Mouse (Mus musculus): ENCODE data around the gene Dhx30.

Dhx30 gene

GRCm38 (mm10) chr9:110093303-110093702 lies 24.3 kb downstream of the Dhx30 start:
- DNase-seq: no peak

- no peak for DNase-seq
Observed at GRCm38 (mm10) chr9:110085693-110086092, 31.9 kb downstream of the Dhx30 start.

GRCm38 (mm10) chr9:110084201-110084964 lies 33.2 kb downstream of the Dhx30 start:
- peak; percentile 97 for DNase-seq

DNA sequence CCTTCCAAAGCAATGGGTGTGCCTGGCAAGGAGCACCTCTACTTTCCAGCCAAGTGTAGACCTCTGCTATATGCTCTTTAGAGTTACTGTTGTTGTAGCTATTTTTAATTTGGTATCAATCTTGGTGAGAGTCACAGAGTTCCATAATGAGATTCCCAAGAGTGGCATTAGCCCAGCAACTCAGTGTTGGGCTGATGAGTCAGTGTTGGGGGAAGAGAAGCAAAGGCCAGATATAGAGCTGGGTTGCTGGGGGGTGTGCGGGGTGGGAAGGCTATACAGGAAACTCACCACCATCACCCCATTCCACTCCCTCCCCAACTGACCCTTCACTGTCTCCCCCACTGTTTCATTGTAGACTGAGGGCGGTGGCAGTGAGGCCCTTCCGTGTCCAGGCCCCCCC lies 36.6 kb downstream of the Dhx30 start:
- DNase-seq: no peak

GRCm38 (mm10) chr9:110076468-110076867 lies 41.2 kb downstream of the Dhx30 start:
- peak; percentile 16 for DNase-seq

GRCm38 (mm10) chr9:110071843-110072242 lies 45.8 kb downstream of the Dhx30 start:
- DNase-seq: peak; percentile 93

- peak; percentile 64 for DNase-seq
Observed at GRCm38 (mm10) chr9:110071011-110071410, 46.6 kb downstream of the Dhx30 start.

DNA sequence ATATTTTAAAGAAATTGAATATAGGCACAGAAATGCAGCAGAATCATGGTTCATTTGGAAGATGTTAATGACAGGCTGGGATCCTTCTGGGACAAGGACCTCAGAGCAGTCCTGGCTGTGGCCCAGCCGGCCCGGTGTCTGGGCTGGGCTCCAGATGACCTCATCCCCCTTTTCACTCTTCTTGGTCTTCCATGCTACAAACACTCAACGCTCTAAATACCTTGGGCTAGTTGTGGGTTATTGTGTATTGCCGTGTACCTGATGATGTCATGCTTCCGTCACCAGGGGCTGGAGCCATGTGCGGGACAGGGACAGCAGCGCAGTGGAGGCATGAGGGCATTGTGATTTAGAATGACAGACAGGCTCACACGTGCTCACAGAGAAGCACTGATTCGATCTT lies 47.3 kb downstream of the Dhx30 start:
- peak; percentile 95 for DNase-seq

DNA sequence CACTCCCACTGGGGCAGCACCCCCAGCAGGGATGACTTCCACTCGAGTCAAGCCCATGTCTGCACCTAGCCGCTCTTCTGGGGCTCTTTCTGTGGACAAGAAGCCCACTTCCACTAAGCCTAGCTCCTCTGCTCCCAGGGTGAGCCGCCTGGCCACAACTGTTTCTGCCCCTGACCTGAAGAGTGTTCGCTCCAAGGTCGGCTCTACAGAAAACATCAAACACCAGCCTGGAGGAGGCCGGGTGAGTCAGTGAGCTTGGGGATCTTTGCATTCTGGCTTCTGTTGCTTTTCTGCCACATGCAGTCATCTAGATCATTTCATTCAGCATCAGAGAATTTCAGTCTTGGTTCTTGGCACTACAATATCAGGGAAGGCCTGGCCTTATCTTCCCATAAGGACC lies 48.9 kb downstream of the Dhx30 start:
- no peak for DNase-seq

GRCm38 (mm10) chr9:110064641-110065040 lies 53.0 kb downstream of the Dhx30 start:
- DNase-seq: peak; percentile 10

DNA sequence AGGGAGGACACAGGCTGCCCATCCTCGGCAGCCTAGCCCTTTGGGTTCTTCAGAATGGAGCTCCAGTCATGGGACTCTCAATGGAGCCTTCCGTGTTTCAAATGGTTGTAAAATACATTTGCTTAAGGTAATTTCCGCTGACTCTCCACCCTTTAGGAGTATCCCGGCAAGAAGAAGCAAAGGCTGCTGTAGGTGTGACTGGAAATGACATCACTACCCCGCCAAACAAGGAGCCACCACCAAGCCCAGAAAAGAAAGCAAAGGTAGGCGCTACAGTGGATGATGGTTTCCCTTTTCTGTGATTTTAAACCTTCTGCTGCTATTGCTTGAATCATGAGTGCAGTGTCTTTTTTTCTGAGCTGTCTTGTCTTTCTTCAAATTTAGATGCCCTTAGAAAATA lies 54.8 kb downstream of the Dhx30 start:
- peak; percentile 55 for DNase-seq

GRCm38 (mm10) chr9:110062405-110062804 lies 55.2 kb downstream of the Dhx30 start:
- peak; percentile 80 for DNase-seq

DNA sequence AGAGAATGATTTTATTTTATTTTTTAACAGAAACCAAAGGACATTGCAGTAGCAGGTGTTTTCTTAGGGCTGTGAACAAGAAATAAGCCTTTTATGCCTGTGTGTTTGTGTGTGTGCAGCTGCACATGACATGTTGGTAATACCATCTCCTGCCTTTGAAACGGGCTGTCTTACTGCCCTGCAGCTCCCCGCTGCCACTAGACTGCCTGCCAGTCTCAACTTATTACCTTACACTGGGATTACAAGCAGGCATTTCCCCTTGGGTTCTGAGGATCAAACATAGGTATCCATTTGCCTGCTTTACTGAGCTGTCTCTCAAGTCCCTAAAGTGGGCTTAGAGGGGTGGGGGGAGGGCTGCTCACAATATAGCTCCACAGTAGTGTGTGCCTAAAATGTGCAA lies 56.9 kb downstream of the Dhx30 start:
- DNase-seq: peak; percentile 36

DNA sequence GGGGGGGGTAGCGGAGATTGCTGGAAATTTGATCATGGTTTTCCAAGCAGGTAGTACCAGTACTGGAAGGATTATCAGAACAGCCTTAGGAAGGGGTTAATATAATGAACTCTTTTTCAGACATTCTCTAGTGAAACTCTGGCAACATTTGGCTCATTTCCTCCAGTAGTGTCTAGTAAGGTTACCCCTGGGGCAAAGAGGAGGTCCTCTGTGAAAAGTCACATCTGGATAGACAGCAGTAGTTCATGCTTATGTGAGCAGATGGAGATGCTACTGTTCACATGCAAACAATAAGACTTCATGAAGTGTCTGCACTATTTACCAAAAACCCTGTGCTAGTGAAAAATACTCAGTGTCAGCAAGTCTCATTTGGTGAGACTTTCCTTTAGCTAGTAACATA lies 60.4 kb downstream of the Dhx30 start:
- DNase-seq: peak; percentile 44

DNA sequence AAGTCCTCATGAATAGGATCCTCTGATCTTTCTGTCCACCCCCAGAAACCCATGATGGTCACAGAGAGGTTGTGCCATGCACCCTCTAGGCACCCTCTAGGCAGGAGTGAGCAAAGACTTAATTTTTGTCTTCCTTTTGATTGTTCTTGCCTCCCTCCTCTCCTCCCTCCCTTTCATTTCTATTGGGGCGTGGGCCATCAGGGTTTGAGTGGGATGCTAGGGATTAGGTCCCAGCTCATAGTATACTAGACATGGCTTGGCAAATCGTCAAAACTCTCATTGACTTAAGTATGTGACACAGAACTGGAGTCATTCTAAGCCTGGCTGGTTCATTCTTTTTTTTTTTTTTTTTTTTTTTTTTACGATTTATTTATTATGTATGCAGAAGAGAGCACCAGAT lies 62.8 kb downstream of the Dhx30 start:
- DNase-seq: peak; percentile 69

GRCm38 (mm10) chr9:110054080-110054421 lies 63.6 kb downstream of the Dhx30 start:
- peak; percentile 7 for DNase-seq

DNA sequence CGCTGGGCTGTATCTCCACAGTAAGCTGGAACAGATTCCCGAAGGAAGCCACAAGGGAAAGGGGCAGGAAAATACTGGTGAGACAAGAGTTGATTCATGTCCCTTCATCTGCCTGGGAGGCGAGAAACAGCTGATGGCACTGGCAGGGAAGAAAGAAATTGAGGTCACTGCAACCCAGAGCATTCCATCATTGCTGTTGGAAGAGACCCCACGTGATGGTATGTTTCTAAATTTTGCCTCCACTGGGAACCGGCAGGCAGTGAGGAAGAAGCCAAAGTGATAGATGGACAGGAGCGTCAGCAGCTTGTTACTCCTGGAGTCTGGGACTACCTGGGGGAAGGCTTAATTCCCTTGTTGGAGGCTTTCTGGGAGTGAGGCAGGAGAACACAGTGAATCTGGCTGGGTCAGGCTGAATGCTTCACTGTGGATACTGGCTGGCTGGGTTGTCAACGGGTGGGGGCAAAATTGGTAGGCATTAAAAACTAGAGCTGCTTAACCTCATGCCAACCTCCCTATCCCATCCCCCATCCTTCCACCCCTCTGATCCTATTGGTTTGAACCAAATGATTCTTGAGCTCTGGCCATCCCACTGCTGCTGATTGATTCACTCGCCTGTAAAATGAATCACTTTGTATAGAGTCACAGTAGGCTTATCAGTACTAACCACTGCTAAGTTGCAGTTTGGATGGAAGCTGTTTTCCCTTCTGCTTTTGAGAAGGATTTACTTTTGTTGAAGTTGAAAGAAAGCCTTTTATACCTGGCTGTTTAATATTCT lies 64.1 kb downstream of the Dhx30 start:
- peak; percentile 95 for DNase-seq

DNA sequence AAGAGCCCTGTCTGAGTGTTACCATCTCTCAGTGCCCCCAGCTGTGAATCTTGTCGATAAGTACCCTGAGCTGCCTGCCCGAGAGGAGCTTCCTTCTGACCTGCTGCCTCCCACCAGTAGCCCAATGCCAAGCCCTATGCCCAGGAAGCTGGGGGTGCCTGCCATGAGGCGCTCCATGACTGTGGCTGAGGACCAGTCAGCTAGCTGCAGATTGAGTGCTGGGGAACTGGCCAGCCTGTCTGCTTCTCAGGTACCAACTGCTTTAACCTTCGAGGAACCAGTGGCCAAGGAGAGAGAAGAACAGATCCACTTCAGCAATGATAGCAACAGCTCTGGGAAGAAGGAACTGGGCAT lies 64.7 kb downstream of the Dhx30 start:
- peak; percentile 88 for DNase-seq

DNA sequence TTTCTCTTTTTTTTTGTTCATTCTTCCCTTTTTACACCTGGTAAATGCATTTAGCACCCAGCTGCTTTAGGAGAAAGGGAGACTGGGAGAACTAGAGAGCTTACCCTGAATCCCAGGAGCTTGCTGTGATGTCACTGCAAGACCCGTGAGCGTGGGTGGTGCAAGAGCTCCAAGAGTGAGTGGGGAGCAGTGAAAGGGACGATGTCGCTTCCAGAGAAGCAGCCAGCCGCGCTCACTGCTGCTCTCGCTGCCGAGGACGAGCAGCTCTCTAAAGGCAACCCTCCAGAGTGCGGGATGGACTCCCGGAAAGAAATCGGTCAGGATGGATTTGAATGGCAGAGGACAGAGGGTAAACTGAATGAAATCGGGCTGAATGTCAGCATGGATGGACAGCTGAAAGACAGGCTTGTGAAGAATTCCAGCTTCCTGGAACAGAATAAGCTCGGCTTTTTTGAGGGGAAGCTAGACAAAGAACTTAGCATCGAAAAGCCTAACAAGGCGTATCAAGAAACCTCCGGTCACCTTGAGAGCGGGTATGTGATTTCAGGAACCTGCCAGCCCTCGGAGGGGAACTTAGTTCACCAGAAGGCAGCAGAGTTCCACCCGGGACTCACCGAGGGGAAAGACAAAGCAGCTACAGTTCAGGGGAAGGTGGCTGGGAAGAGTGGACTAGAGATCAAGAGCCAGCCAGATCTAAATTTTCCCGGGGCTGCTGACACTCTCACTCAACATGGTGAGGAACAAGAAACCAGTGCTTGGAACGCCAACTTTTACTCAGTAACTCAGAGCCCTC lies 65.6 kb downstream of the Dhx30 start:
- peak; percentile 86 for DNase-seq

DNA sequence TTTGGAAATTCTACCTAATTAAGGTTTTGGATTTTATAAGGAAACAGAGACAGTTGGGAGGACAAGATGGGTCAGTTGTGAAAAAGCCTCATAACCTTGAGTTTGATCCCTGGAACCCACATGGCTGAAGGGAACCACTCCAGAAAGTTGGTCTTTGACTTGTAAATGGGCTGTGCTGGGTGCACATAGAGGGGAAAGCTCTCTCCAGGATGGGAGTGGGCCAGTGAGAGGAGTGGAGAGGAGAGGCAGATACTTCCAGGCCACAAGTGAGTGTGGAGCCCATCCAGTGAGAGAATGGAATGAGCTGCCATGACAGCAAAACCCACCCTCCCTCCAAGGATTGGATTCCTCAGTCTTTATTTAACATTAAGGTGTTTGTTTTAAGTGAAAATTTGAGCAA lies 66.4 kb downstream of the Dhx30 start:
- DNase-seq: peak; percentile 34

- no peak for DNase-seq
Observed at GRCm38 (mm10) chr9:110047857-110048256, 69.8 kb downstream of the Dhx30 start.

GRCm38 (mm10) chr9:110047260-110047659 lies 70.4 kb downstream of the Dhx30 start:
- no peak for DNase-seq

GRCm38 (mm10) chr9:110045763-110046377 lies 71.8 kb downstream of the Dhx30 start:
- DNase-seq: peak; percentile 27

Measured in heart, adult 11 months (tissue).